Mouse (Mus musculus) left cerebral cortex, postnatal 14 days (tissue): ENCODE data around the gene Nrxn3. TPM values are rescaled to one million over a fixed set of nuclear protein-coding genes. Genes with fewer than 3 reads are reported as not detected.

ENCODE experiments used
- DNase-seq, 2 experiments: peaks; one replicate each; pipeline ENCODE4 v3.0.0; 2021 to 2022; ENCODE audit warnings: low spot score in 2 of 2, mixed read lengths in 1 of 2
- intact Hi-C: fragments of 180-260 bp; cut with DNase I; formaldehyde crosslinking; loops from one replicate; pipeline ENCODE4 v1.15.1; 2025
- total RNA-seq, 2 experiments: library from RNA; stranded (reverse); gene quantifications; 2 replicates each; pipeline ENCODE4 v1.2.3; 2021

The Nrxn3 gene
- total RNA-seq, 2 experiments from 2014 or later, result 202 to 209 TPM

DNA sequence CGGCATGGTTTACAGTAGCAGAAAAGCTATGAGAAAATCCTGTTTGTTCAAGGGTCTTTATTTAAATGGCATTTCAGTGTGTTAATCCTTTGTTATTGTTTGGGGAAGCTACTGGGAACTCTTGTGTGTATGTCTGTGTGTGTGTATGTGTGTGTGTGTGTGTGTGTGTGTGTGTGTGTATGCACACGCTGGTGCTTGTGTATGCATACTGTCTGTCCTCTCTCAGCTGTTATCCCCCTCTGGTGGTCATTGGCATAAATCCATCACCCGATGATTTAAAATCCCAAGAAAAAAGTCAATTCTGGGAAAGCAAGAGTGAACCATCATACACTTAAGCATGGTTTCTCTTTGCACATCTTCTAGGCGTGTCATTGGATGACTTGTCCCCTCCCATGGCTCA lies 264.4 kb downstream of the Nrxn3 start:
- intact Hi-C loops, result loop anchor here (10.0 kb wide), 1 partner anchor 282 kb away; no protein-coding TSS in a partner anchor

DNA sequence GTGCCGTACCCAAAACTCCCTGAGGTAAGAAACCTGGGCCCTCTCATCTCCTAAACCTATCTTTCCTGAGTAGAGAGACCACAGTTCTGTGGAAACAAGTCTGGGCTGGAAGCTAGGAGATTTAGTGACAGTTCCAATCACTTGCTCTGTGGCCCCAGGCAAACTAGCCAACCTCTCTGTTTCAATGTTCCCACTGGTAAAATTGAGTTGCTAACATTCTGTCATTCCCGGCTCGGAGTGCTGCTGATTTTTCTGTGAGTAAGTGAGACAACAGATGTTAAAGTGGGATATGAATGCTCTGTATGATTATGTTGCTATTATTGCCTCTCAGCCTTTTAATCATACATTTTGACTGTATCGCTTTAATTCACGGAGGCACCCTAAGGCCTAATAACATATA lies 268.1 kb downstream of the Nrxn3 start:
- DNase-seq, result peak; percentile 20 to 37
- intact Hi-C loops, result loop anchor here (5.0 to 10.0 kb wide), 3 partner anchors 117 to 394 kb away; no protein-coding TSS in a partner anchor

More for the DNA sequence above, 264.4 kb downstream of the Nrxn3 start:
- no peak for DNase-seq

DNA sequence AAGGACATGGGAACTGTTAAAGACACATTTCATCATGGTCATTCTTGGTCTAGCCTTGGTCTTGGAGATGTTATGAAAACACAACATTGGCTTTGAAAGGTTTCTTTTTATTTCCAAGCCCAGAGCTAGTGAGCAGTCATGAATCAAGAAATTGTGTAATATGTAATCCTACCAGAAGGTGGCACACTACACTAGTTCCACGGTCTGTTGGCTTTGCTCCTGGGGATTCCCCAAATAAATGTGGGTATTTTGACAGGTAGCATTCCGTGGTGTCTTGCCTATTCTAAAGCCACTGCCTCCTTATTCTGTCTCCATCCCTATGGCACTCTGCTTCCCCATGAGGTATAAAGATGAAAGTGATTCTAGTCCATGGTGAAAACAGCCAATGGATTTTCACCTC lies 269.5 kb downstream of the Nrxn3 start:
- intact Hi-C loops, result loop anchor here (5.0 to 10.0 kb wide), 3 partner anchors 115 to 393 kb away; no protein-coding TSS in a partner anchor
- DNase-seq, result peak; percentile 42 to 80

DNA sequence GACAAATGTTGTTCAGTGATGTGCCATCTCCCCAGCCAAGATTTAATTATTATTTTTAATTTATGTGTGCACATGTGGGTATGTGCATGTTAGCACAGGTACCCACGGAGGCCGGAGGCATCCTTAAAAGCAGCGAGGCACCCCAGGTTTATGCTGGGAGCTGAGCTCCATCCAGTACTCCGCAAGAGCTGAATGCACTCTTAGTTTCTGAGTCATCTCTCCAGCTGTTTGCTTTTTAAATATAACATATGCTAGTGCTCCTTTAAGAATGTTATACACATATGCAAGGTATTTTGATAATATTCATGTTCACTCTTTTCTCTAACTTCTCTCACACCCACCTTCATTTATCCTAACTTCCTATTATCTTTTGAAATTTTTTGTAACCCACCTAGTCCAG lies 271.1 kb downstream of the Nrxn3 start:
- no peak for DNase-seq
- intact Hi-C loops, result loop anchor here (5.0 to 10.0 kb wide), 3 partner anchors 114 to 391 kb away; no protein-coding TSS in a partner anchor

DNA sequence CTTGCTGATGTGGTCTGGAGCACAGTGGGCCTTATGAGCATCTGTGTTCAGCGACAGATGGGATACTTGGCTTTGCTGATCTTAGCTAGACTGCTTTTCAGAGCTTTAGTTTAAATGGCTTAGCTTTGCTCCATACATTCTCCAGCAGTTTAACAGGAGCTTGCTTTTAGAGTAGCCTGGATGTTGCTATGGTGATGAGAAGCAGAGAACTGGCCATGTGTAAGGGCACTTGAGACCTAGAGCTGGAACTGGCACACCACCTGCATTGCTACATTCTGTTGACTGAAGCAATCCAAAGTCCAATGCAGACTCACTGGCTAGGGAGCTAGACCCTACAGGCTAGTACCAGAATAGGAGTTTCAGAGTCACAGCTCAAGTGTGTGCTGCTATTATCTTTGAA lies 293.8 kb downstream of the Nrxn3 start:
- intact Hi-C loops, result no loop called here
- DNase-seq, result peak in 1 of 2 experiments; percentile 34

DNA sequence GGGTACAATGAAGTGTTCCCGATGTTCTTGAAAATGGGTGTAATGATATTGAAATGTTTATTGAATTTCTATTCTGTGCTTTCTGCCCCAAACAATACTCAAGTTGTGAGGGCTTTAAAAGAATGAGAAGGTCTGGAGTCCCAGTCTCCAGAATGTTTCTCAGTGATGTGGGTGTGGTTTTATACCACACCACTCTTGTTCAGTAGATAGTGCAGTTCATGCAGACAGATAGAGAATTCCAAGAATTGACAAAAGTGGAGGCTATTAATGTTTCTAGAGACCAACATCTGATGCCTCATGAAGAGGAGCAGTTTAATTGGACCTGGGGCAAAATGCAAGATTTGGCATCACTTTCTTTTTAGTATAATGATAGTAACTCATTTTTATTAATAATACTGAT lies 302.5 kb downstream of the Nrxn3 start:
- intact Hi-C loops, result no loop called here
- DNase-seq, result no peak

DNA sequence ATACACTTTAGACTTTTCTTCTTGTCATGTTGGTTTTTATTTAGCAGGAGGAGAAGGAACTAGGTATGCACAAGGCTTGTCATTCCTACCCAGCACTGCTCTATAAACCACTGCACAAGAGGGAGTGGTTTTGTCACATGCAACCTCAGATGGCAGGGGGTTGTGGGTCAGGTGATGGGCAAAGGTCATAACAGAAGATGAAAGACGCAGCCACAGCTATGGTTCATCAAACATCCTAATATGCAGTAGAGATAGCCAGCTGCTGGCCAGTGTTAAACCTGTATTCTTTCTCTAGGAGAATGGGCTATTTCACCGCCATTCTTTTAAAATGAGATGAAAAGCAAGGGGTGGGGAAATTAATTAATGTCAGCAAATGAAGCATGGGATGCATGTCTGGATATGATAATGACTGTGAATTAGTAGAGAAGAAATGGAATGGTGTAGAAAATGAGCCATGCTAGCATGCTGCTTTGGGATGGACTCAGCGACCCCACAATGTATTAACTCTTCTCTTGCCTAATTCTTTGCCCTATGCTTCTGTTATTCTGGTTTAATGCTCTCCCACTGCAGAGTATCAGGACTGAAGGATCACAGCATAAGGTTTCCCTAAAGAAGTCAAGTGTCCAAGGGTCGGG lies 313.4 kb downstream of the Nrxn3 start:
- DNase-seq, result no peak
- intact Hi-C loops, result no loop called here

DNA sequence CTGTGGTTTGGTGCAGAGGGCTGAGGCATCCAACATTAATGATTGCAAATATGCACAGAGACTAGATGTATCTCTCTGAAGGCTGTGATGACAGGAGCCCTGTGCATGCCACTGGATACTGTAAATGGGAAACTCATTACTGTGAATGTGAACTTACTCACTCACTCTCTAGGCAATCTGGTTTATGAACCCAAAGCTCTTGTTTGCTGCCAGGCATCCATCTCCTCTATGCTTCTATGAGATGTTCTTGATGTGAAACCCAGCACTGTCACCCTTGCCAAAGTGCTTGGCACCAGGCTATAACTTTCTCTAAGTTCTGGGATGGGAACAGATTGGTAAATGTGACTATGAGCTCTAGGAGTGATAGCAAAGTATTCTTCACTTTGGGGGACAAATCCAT lies 317.5 kb downstream of the Nrxn3 start:
- intact Hi-C loops, result no loop called here
- DNase-seq, result peak in 1 of 2 experiments; percentile 9

DNA sequence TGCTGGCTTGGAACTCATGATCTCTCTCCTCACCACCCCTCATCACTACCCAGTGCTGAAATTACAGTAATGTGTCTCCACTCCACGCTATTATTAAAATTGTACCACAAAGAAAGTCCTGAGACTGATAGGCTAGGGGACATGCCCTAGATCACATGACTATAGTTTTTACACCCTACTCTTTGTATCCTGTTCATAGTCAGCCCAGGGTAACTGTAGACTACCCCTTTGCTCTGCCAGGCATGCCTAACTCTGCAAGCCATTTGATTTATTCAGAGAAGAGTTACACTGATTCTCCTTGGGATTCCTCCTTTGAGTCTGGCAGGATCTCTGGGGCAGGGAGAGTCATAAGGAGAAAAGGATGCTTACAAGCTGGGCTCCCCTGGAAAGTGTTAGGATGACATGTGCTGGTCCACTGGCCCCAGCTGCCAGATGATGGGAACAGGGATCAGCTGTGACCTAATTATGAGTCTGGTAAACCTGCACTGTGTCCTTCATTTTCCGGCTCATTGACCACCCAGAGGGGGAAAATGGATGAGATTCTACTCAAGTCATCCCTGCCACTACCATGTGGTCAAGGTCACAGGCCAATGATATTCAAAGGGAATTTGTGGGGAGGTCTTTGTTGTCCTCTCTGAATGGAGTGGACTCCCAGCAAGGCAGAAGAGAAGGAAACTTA lies 318.9 kb downstream of the Nrxn3 start:
- intact Hi-C loops, result no loop called here
- no peak for DNase-seq

DNA sequence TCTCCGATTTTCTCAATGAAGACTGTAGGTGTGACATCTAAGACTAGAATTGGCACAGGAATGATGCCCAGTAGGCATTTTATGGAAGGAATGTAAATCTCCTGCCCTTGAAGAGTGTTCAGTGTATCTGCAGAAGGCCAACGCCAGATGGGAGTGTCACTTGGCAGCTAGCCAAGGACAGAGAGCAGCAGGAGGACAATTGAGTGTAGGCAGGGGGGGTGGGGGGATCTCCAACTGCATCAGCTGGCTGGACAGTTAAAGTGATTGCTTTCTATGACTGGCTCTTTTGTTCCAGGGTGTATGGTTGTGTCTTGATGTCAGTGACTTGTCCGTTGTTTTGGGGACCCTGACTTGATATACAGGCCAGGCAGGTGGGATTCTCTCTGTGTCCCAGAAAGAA lies 326.6 kb downstream of the Nrxn3 start:
- DNase-seq, result peak; percentile 10 to 13
- intact Hi-C loops, result no loop called here

DNA sequence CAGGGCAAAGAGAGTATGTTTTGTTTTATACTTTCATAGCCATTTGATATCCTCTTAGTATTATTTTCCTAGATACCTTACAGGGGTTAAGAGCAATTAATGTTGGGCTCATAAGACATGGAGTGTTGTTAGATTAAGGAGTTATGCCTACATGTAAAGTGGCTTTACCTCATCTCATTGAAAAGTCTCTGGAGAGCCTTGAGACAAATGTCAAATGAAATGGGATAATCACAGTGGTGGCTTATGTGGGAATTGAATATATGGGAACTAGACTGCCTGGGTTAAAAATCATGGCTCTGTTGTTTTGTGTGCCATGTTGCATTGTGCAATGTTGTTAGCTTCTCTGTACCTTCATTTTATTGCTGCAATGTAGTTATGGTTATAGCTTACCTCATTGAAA lies 327.0 kb downstream of the Nrxn3 start:
- DNase-seq, result no peak
- intact Hi-C loops, result no loop called here

DNA sequence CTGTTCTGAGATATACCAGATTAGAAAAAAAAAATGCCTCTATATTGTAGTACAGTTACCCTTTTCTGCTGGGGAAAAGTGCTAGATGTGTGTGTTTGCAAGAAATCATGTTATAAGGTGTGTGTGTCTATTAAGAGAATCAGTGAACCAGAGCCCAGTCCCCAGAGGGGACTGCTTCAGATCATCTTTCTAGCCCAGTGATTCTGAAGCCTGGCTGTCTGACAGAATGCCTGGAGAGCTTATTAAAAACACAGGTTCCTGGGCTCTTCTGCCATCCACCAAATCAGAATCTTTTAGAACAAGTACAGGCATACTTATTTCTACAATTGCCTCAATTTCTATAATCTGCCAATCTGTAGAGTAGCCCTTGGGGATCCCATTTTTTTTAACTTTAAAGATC lies 349.8 kb downstream of the Nrxn3 start:
- intact Hi-C loops, result no loop called here

DNA sequence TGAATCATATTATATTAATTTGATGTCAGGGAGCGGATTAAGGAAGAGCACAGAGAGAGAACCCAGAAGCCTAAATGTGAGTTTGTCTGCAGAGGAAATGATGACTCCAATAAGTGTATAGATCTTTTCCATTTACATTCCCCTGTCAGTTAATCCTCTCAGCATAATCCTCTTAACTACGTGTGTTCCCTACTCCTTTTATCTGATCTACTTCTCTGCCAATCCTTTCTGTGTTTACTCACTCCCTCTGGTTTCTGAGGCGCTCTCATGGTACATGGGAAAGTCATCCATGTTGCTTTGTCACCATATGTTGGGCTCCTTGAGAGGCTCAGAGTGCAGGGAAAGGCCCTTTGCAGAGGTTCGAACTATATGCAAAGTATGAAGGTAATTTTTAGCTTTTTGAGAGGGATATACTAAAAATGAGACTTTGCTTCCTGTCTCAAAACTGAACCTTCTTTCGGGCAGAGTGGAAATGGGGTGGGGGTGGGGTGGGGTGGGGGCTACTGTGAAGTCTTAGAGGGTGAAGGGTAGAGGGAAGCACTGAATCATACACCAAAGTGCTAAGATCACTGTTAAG lies 350.6 kb downstream of the Nrxn3 start:
- DNase-seq, result no peak
- intact Hi-C loops, result no loop called here

More for the DNA sequence above, 349.8 kb downstream of the Nrxn3 start:
- no peak for DNase-seq

DNA sequence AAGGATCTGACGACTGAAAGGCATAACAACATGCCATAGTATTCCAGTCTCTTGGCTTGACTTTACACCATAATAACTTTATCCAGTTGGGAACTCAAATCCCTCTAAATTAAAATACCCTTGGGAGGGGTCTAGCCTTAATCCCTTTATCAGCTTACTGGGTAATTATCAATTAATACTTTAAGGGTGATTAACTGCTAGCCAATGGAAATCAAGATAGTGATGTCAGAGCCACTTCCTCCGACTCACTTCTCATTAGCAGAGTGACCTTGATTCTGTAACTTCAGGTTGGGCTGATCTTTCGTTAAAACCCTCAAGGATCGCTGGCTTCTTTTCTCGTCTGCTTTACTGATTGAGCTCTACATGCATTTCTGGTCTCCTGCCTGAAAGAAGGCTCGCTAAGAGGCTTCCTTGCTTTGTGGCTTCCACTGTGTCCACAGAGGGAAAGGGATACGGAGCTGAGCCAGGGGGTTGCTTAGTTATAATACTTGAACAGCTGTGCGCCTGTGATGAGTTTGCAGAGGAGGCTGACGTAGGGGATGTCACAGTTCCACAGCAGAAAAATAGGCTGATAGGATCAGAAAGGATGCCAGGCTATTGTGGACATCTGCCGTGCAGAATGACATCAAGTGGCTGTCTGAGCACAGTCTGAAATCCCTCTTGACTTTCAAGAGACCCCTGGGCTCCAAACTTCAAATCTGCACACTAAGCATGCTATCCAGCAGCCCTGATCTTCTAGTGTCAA lies 352.0 kb downstream of the Nrxn3 start:
- peak; percentile 45 to 66 for DNase-seq
- intact Hi-C loops, result no loop called here

DNA sequence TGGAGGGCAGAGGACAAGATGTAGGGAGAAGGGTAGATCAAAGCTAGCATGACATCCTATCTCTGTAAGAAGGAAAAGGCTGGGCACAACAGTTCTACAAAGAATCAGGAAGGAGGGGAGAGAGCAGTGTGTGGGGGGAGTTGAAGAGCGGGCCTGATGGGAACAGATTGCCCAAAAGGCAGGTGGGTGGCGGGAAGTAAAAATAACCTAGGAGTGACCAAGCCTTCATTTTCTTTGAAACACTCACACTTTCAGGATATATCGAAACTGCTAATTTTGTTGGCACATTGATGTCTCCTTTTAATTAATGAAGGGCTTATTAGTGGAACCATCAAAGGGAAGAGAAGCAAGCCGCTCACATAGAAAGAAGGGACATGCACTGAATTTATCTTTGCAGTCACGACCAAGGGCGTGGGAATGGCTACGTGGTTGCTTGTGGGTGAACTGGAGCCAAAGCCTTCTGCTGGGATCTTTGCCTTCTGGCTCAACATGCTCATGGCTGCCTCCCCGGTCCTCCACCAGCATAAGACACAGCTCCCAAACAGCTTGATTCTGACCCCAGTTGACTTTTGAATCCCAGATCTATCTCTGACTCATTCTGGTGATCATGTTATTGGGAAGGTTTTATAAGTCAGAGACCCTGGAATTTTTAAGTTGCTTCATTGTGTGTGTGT lies 371.3 kb downstream of the Nrxn3 start:
- intact Hi-C loops, result no loop called here
- DNase-seq, result peak; percentile 60 to 70

DNA sequence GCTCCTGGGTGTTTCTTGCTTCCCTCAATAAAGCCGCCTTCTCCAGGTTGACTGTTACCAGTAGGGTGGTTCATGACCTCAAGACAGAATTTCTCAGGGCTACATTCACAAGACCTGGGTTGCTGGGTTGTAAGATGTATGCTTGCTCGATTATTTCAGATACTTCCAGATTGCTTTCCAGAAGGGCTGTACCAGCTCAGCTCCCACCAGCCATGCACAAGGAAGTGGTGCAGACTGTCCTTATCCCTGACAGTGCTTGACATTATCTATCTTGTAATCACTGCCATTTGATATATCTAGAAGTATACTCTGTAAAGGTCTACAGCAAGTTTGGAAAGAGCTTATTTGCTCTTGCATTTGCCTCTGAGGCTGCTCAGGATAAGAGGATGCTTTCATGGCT lies 374.9 kb downstream of the Nrxn3 start:
- no peak for DNase-seq
- intact Hi-C loops, result no loop called here

DNA sequence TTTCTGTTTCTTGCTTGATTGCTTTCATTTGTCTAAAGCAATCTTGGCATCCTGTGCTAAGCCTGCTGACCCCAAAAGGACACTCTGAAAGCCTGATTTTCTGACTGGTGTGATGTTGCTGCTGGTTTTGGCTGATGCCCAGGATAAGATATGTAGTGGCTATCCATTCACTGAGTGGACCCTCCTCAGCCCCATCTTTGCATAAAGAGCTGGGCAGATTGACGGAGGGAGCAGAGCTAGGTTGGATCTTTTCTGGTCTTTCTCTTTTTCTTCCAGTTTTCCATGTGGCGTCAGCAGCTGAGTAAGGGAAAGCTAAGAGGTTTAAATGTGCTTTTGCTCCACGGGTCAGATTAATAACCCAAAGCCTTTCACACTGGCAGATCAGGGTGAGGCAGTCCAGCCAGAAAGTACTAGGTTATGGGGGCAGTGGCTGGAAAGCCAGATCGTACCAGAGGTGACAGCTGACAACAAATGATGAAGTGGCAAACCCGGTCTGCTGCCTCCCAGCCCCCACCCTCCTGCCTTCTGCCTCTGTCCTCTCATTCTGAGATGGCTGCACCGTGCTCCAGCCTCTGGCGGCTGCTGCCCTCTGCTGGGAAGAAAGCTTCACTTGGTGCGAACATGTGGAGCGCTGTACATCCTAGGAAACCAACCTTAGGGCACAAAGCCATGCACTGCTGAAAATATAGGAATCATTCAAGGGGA lies 383.5 kb downstream of the Nrxn3 start:
- peak; percentile 89 for DNase-seq
- intact Hi-C loops, result loop anchor here (5.0 to 10.0 kb wide), 4 partner anchors 114 to 701 kb away; no protein-coding TSS in a partner anchor

DNA sequence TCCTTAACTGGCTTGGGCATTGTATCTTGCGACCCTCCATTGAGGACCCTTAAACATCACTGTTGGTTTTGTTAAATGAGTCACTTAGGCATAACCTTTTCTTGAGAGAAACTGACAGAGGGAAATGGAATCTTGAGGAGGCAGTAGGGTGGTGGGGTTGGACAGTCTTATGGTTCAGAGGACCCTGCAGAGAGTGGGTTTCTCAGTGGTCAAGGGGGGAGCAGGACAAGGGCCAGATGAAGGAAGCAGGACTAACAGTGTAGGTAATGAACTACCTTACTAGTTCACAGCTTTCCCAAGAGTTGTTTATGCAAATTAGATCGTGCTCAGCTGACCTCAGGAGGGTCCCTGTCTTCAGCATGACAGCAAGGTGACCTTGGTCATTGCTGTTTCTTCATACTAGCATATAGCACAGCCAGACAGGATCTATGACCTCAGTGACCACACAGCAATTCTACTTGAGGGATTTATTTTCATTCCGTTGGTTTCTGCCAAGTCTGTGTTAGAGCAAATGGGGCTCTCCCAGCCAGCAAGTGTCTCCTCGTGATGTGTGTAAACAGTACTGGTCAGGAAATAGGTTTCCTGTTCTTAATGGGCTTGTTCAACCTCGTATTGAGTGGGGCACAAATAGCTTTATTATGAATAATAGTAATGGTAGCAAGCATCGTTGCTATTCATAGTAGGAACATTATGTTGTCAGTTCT lies 384.4 kb downstream of the Nrxn3 start:
- no peak for DNase-seq
- intact Hi-C loops, result loop anchor here (5.0 to 10.0 kb wide), 4 partner anchors 115 to 702 kb away; no protein-coding TSS in a partner anchor
